Mouse (Mus musculus) limb, embryonic 14.5 days (tissue): Measurements from ENCODE around the gene Tmprss12. TPM values are rescaled to one million over a fixed set of nuclear protein-coding genes. Genes with fewer than 3 reads are reported as not detected.

ENCODE experiments used
- ATAC-seq: fragments of 200-750 bp; cut with Nextera tagmentation; 2 replicates; pipeline ENCODE4 v1.8.0; 2017; ENCODE audit warnings: low read depth, moderate number of reproducible peaks, moderate TSS enrichment; ENCODE audit not compliant: low FRiP score
- DNase-seq: peaks from one replicate; pipeline ENCODE4 v3.0.0-alpha.2; 2015; ENCODE audit warnings: low spot score
- H3K27ac ChIP-seq: fragments of 300-500 bp; sonication (generic); replicated peaks from 2 replicates; pipeline ENCODE4 v1.5.1; 2014; ENCODE audit warnings: low read depth, mild to moderate bottlenecking, low read length, moderate library complexity, mixed read lengths
- H3K27me3 ChIP-seq: fragments of 300-500 bp; sonication (generic); 2 replicates; pipeline ENCODE4 v1.6.1; 2014; ENCODE audit warnings: low read length, mixed read lengths; ENCODE audit not compliant: control insufficient read depth, insufficient read depth
- H3K36me3 ChIP-seq: fragments of 300-500 bp; sonication (generic); 2 replicates; pipeline ENCODE4 v1.6.1; 2014; ENCODE audit warnings: mild to moderate bottlenecking, low read length, moderate library complexity, mixed read lengths; ENCODE audit not compliant: control insufficient read depth, insufficient read depth
- H3K4me1 ChIP-seq: fragments of 300-500 bp; sonication (generic); 2 replicates; pipeline ENCODE4 v1.6.1; 2014; ENCODE audit warnings: antibody characterized with exemption, low read length, mixed read lengths; ENCODE audit not compliant: control insufficient read depth, insufficient read depth
- H3K4me2 ChIP-seq: fragments of 300-500 bp; sonication (generic); replicated peaks from 2 replicates; pipeline ENCODE4 v1.6.1; 2014; ENCODE audit warnings: low read depth, mild to moderate bottlenecking, low read length, moderate library complexity; ENCODE audit not compliant: severe bottlenecking
- H3K4me3 ChIP-seq: fragments of 300-500 bp; sonication (generic); replicated peaks from 2 replicates; pipeline ENCODE4 v1.5.1; 2014; ENCODE audit warnings: low read length
- H3K9ac ChIP-seq: fragments of 300-500 bp; sonication (generic); 2 replicates; pipeline ENCODE4 v1.6.1; 2014; ENCODE audit warnings: mild to moderate bottlenecking, low read depth, low read length, moderate library complexity; ENCODE audit not compliant: severe bottlenecking
- H3K9me3 ChIP-seq: fragments of 300-500 bp; sonication (generic); 2 replicates; pipeline ENCODE4 v1.6.1; 2016; ENCODE audit warnings: low read length; ENCODE audit not compliant: control insufficient read depth
- POLR2A ChIP-seq: fragments of 200-500 bp; IDR thresholded peaks from 2 replicates; pipeline ENCODE4 v1.8.0; 2012; ENCODE audit warnings: inconsistent platforms, mild to moderate bottlenecking, moderate library complexity, borderline replicate concordance; ENCODE audit not compliant: insufficient read depth, insufficient read length; ENCODE audit errors: extremely low read depth
- WGBS: fragments of 180-500 bp; shearing (Covaris S2); extraction: QIAGEN DNeasy Blood & Tissue Kit; methylation state at CpG from one replicate; pipeline ENCODE4 v1.1.7; 2014; 5-methylcytosine and 5-hydroxymethylcytosine counted together
- polyA plus RNA-seq, 2 experiments: library from polyadenylated mRNA; depleted of rRNA in 1 of 2; stranded (reverse) in 1 of 2; unstranded in 1 of 2; fragments of >200 nt; fragmentation: Nextera tagmentation in 1 of 2; extraction: Ambion mirVana in 1 of 2; gene quantifications; 2 replicates each; pipeline versions ENCODE4 v1.2.1 to v1.2.3; 2012 to 2014

Gene Tmprss12
- polyA plus RNA-seq, 2 experiments, result not detected

DNA sequence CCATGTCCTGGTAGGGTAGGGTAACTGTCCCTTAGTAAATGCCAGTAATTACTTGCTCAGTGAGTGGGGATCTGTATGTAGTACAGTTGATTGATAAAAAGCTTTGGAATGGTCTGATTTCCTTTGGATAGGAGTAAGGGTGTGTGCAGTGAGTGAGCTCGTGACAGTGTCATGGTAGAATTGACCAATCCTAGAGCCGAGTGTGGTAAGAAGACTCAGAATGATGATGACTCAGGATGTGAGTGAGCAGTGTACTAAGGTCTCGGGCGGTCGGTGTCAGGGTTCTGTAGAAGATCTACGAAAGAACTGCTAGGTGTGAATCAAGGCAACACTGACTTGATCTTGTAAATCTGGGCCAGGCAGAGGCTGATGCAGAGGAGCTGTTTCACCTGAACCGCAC, 34.7 kb upstream of the Tmprss12 start:
- 97% methylated on average over 7 of the region's 7 CpGs for WGBS

DNA sequence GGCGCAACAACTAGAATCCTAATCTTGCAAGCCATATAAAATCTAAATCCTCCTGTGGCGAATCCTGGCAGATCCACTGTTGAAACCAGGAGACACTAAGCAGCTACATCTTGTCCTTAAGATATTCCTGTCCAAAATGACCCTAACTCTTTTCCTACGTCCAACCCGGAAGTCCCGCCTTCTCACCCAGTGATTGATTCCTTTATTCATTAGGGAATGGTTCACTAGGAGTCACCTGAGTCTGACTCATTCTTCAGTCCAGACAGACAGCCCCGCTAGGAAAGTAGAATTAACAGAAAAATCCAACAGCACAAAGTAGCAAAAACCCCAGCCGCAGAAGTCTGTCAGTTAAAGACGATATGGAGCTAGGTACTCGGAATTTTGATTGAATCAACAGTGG, 33.3 kb upstream of the Tmprss12 start:
- ATAC-seq, result no peak
- Histone ChIP-seq H3K36me3 (peaks cover 91% of the 10 kb centered on the region), H3K4me1 (no peaks in the 10 kb centered on the region), H3K27ac (no peak overlapping the region), H3K9ac (no peak overlapping the region), H3K4me3 (no peak overlapping the region), H3K9me3 (no peaks in the 10 kb centered on the region), H3K27me3 (no peaks in the 10 kb centered on the region), H3K4me2 (no peak overlapping the region)
- DNase-seq, result no peak
- TF ChIP-seq POLR2A, result no peak
- WGBS, result 95% methylated on average over 9 of the region's 9 CpGs

More for the DNA sequence above, 34.7 kb upstream of the Tmprss12 start:
- peaks cover 90% of the 10 kb centered on the region for H3K36me3 ChIP-seq
- ATAC-seq, result no peak
- no peak for DNase-seq
- H3K4me3 ChIP-seq, result no peak overlapping the region
- H3K4me2 ChIP-seq, result no peak overlapping the region
- no peak overlapping the region for H3K9ac ChIP-seq
- H3K9me3 ChIP-seq, result no peaks in the 10 kb centered on the region
- H3K27ac ChIP-seq, result no peak overlapping the region
- no peaks in the 10 kb centered on the region for H3K4me1 ChIP-seq
- H3K27me3 ChIP-seq, result no peaks in the 10 kb centered on the region
- no peak for TF ChIP-seq POLR2A

DNA sequence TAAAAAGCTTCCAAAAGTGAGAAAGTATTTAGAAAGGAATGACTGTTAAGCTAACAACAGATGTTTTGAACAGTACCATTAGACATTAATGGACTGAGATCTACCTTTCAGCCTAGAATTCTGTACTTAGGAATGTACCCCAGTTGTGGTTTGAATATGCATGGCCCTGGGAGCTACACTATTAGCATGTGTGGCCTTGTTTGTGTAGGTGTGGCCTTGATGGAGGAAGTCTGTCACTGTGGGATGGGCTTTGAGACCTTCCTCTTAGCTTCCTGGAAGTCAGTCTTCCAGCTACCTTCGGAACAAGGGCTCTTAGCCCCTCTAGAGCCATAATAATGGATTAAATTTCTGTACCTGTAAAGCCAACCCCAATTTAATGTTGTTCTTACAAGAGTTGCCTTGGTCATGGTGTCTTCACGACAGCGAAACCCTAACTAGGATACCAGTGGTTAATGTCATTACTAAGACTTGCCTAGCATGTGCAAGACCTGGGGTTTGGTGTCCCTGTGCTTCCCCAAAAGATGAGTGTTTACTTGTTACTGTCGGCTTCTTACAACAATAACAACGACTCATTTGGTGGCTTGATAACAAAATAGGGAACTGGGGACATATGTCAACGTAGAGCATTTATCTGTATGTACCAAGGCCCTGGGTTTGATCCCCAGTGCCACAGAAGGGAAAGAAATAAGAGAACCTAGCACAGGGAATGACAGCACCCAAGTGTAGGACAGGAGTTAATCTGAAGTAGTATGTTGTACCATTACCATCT, 31.8 kb upstream of the Tmprss12 start:
- Histone ChIP-seq H3K9me3 (no peaks in the 10 kb centered on the region), H3K27ac (no peak overlapping the region), H3K36me3 (peaks cover 91% of the 10 kb centered on the region), H3K4me3 (no peak overlapping the region), H3K4me2 (no peak overlapping the region), H3K27me3 (no peaks in the 10 kb centered on the region), H3K4me1 (no peaks in the 10 kb centered on the region), H3K9ac (no peak overlapping the region)
- DNase-seq (no peak), ATAC-seq (no peak)
- WGBS, result 96% methylated on average over 6 of the region's 6 CpGs
- no peak for TF ChIP-seq POLR2A

DNA sequence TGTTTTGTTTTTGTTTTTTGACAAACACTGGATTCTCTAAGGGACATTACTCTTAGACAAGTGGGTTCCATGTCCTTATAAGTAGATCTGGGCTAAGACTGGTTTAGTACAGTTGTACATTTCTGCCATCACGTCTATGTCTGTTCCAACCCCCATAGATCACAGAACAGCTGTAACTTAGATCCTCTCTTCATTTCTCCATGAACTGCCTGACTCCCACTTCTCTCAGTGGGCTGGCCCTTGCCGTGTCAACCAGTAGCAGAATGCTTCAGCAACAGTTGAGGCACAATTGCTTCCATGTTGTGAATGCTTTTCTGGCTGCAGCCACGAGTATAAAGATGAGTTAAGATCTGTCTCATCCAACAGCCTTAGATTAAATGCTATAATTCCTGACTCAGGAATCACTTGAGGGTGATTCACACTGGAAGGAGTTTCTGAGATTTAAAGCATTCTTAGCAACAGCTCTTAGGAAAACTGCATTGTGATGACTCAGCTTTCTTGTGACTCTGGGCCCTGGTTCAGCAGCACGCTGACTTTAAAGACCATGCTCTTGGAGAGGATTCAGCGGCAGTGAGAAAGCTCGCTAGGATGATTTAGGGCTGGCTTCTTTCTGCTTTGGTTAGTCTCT, 29.4 kb upstream of the Tmprss12 start:
- DNase-seq (no peak), ATAC-seq (no peak)
- Histone ChIP-seq H3K4me3 (no peak overlapping the region), H3K9me3 (no peaks in the 10 kb centered on the region), H3K4me1 (no peaks in the 10 kb centered on the region), H3K4me2 (no peak overlapping the region), H3K27me3 (no peaks in the 10 kb centered on the region), H3K36me3 (peaks cover 92% of the 10 kb centered on the region), H3K9ac (no peak overlapping the region), H3K27ac (no peak overlapping the region)
- no peak for TF ChIP-seq POLR2A
- 90% methylated on average over 6 of the region's 6 CpGs for WGBS

DNA sequence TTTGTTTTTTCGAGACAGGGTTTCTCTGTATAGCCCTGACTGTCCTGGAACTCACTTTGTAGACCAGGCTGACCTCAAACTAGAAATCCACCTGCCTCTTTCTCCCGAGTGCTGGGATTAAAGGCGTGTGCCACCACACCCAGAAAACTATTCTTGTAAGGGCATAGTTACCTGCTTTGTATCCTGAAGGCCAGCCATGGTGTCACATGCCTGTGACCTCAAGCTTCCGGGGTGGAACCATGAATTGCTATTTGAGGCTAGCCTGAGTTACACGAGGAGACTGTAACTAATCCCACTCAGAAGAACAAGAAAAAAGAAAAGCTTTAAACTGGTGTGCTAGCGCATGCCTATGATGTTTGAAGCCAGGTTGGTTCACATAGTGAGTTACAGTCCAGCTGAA, 24.3 kb upstream of the Tmprss12 start:
- Histone ChIP-seq H3K9ac (no peak overlapping the region), H3K4me2 (no peak overlapping the region), H3K36me3 (peaks cover 78% of the 10 kb centered on the region), H3K27me3 (no peaks in the 10 kb centered on the region), H3K4me3 (no peak overlapping the region), H3K4me1 (no peaks in the 10 kb centered on the region), H3K27ac (no peak overlapping the region), H3K9me3 (no peaks in the 10 kb centered on the region)
- WGBS, result 88% methylated on average over 6 of the region's 6 CpGs
- ATAC-seq (no peak), DNase-seq (no peak)
- TF ChIP-seq POLR2A, result no peak

DNA sequence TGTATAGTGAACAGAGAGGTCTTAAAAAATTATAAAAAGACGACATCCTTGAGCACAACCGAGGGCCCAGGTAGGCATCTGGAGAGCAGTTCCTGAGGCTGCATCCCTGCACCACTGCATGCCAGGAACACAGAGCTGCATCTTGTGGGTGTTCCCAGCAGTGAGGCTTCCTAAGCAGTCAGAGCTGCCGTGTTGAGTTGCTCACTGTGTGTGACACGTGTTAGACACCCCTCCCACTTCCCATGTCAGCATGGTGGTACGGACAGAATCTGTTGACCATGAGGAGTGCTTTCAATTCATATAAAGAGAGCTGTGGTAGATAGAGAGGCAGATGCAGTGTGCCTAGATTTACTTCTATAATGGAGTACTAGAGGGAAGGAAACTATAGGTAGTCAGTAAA, 23.3 kb upstream of the Tmprss12 start:
- WGBS, result 89% methylated on average over 5 of the region's 5 CpGs
- Histone ChIP-seq H3K27me3 (no peaks in the 10 kb centered on the region), H3K9ac (no peak overlapping the region), H3K4me2 (no peak overlapping the region), H3K4me1 (no peaks in the 10 kb centered on the region), H3K9me3 (no peaks in the 10 kb centered on the region), H3K4me3 (no peak overlapping the region), H3K36me3 (peaks cover 72% of the 10 kb centered on the region), H3K27ac (no peak overlapping the region)
- no peak for TF ChIP-seq POLR2A
- no peak for DNase-seq
- no peak for ATAC-seq
